Mouse (Mus musculus) heart, postnatal 0 days (tissue): ENCODE results near the gene Rgs6.

Experiments used
- CTCF ChIP-seq: IDR thresholded peaks from 2 replicates; pipeline ENCODE4 v1.5.1; 2016; ENCODE audit warnings: antibody characterized with exemption, control low read depth, low read depth
- EP300 ChIP-seq: IDR thresholded peaks from 2 replicates; pipeline ENCODE4 v1.6.1; 2016; ENCODE audit warnings: antibody characterized with exemption, low read depth

DNA sequence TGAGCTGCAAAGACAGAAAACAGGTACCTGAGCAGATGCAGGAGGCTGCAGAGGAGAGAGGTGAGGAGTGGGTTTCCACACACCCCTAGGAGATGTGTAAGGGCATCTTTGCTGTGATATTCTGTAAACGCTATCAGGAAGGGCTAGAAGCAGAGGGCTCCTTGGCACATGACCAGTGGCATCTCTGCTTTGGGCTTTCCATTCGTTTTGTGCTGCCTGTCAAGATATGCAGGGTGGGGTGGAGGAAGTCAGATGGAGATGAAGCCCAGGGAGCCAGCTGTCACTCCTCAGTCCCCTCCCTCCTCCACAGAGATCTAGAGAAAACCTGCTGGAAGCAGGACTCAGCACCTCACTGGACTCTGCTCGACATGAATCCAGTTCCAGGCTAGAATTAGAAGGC, 555.0 kb downstream of the Rgs6 start:
- TF ChIP-seq CTCF (no peak), EP300 (no peak)
